Mouse (Mus musculus) heart, postnatal 4 days (tissue): ENCODE measurements at regions not wholly inside any gene's neighbourhood (a gene's known extent, or its start where the extent isn't known, plus 50 kb on each side); places are given as distances from the start of the nearest gene placed in this dataset.

Source experiments
- DNase-seq: peaks from one replicate; pipeline ENCODE4 v3.0.0; 2021

DNA sequence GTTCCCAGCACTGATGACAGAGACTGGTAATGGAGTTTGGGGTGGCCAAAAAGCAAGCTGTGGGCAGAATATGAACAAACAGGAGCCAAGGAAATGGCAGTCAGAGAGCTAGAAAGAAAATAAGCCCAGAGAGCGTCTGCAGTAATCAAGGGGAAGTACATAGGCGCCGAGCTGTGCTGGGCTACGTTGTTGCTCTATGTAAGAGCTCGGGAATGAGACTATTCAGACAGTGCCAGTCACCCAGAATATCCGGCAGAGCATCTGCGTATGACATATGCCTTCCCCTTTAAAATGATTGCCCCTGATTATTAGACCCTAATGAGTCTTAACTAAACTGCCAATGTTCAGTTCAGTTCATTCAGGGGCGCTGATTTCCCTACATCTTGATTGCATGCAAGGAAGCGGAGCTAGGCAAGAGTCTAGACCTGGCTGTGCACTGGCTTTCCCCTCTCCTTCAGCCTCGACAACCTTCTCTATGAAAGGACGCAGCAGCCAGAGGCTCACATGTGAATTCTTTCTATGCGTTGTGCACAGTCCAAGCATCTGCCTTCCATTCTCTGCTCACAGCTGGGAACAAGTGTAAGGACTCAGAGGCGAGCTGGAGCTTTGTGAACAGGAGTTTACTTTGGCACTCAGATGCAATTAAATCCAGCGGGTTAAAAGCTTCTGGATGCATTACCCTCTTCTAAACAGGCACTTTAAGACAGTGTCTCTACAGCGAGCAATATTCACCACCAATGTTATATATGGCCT, 125.7 kb upstream of the Gdf10 start:
- DNase-seq, result no peak

- no peak for DNase-seq
Observed at GRCm38 (mm10) chr14:33804321-33804720, 119.1 kb upstream of the Gdf10 start.

DNA sequence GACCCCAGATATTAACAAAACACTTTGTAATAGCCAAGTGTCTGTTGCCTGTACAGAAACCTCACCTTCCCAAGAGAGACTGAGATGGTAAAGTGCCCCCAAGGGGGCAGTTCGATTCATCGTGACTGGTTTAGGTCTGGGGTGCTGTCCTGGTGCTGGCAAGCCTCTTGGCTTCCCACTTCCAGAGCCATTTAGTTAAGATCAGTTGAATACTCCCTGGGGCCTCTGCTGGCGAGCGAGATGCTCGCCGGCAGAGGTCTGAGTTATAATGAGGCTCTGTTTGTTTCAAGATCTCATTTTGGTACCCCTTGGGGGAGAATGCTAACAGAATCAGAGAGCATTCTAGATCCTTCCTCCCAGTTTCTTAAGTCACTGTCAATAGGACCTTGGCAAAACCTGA, 118.7 kb upstream of the Gdf10 start:
- DNase-seq, result no peak

- DNase-seq, result no peak
Observed at GRCm38 (mm10) chr14:33807196-33807595, 116.2 kb upstream of the Gdf10 start.

DNA sequence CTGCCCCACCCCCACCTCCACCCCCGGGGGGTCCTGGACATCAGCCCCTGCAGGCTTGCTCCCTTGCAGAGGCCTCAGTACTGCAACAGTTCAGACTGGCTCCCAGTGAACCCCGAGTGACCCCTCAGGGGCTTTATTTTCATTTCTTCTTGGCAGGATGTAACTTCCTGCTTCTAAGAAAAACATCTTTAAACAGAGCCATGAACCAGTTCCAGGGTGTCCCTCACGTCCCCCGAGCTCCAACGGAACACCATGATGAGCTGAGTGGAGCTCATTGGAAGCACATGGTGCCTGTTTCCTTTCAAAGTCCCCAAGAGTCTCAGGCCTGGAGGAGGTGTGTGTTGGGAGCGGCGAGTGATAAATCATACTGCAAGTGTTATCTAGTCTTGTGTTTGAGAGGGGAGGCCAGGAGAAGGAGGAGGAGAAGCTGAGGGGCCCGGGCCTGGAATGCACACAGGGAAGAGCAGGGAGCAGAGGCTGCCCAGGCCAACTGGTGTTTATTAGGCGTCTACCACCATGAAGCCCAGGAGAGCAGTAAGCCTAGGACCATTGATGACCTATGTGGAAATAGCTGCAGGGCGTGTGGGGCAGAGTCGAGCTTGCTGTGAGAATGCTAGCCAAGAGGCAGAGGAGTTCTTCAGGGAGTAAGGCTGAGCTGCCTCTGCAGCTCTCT, 114.7 kb upstream of the Gdf10 start:
- DNase-seq, result peak; percentile 33

DNA sequence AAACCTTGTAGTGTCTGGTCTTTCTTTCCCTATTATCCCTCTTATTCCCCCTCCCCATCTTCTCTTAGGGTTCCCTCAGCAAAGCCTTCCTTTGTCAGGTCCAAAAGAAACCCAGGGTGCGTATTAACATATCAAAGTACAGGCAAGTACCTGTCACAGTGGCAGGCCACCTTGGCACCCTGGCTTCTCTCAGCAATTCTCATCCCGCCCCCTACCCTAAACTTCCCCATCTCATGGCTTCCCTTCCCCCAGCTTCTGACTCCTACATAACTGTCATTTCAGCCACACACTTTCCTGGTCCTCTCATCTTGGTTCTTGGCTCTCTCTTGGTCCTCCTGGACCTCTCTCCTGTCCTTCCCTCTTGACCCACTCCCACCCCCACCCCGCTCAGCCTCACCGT, 112.8 kb upstream of the Gdf10 start:
- no peak for DNase-seq

- no peak for DNase-seq
Observed at GRCm38 (mm10) chr14:33811241-33811640, 112.1 kb upstream of the Gdf10 start.

GRCm38 (mm10) chr14:33812266-33812665, 111.1 kb upstream of the Gdf10 start:
- no peak for DNase-seq

GRCm38 (mm10) chr14:33812772-33813171, 110.6 kb upstream of the Gdf10 start:
- DNase-seq, result no peak

- DNase-seq, result no peak
Observed at GRCm38 (mm10) chr14:33813274-33813673, 110.1 kb upstream of the Gdf10 start.

DNA sequence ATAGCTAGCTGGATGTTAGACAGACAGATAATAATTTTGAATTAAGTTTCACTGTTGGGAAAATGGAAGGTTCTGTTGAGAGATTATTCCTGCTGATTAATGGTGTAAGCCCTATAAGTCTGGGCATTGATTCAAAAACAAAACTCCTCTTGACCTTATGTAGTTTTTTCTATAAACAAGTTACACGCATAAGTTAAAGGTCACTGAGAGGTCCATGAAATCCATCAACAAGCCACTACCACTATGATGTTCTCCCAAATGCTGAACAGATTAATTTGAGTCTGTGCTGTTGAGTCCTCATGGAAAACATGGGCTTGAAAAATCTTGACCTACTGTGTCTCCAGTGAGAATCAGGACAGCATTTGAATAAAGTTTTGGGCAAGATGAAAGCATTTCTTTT, 109.3 kb upstream of the Gdf10 start:
- DNase-seq, result no peak

- no peak for DNase-seq
Observed at GRCm38 (mm10) chr14:33814599-33814998, 108.8 kb upstream of the Gdf10 start.

DNA sequence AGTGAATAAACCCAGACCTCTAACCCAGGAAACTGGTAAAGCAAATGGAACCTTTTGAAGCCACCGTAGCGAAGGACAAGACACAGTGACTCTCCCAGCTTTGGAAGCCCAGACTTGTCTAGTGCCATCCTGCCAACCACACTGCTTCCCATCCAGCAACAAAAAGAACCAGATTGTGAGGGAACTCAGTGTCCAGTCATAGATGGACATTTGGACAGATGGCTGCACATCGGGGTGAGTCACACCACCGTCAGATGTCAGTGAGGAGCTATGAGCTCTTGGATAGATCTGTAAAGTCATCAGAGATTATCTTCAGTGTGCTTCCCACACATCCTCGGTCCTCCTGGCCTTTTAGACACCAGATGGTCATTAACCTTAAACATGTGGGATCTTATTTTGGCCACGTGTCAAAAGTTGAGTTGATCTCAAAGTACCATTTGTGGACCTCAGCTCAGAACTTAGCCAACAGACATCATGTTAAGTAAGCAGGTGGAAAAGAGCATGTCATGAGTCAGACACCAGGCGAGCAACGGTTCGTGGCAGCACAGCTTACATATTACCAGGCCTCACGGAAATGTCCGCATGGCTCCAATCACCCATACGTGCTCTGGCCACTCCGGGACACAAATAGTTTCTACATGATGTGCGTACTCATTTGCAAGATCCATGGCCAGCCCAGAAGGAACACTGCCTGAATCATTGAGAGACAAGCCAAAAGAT, 102.7 kb upstream of the Gdf10 start:
- DNase-seq, result no peak

DNA sequence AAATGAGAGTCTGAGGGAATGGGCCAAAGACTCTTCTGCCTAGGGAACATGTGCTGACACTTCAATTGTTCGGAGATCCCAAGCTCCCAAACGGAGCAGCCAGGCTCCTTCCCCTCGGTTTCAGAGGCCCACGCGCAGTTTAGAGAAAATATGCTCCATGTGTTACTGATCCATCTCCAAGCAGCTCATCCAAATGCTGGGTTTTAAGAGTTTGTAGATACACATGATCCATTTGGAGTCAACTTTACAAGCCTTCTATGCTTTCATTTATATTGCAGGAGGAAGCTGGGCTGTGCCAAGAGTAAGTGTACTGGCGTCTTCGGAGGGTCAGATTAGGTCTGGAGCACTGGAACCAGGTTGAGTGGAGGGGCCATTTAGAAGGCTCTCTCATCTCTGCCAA, 102.0 kb upstream of the Gdf10 start:
- DNase-seq, result no peak

- no peak for DNase-seq
Observed at GRCm38 (mm10) chr14:33824421-33824874, 98.9 kb upstream of the Gdf10 start.

- DNase-seq, result no peak
Observed at GRCm38 (mm10) chr14:33826003-33826644, 97.3 kb upstream of the Gdf10 start.

- DNase-seq, result no peak
Observed at GRCm38 (mm10) chr14:33832650-33833319, 90.6 kb upstream of the Gdf10 start.

- no peak for DNase-seq
Observed at GRCm38 (mm10) chr14:33836341-33836740, 87.0 kb upstream of the Gdf10 start.

DNA sequence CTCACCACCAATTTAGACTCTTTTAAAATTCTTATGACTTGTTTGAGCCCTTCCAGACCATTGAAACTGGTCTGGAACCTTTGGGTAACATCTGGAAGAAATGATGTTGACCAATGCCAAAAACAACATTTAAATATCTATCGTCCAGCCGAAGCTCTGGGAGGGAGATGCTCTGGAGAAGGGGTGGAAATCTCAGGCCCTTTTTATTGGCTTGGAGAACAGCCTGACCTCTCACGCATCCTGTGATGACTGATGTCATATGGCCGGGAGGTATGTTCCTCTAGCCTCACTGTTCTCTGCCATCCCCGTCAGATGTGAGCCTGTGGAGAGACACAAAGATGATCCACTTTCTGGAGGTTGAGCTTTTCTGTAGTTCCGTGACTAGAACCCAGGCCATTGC, 81.6 kb upstream of the Gdf10 start:
- DNase-seq, result peak; percentile 20

GRCm38 (mm10) chr14:33853499-33853898, 69.9 kb upstream of the Gdf10 start:
- no peak for DNase-seq

DNA sequence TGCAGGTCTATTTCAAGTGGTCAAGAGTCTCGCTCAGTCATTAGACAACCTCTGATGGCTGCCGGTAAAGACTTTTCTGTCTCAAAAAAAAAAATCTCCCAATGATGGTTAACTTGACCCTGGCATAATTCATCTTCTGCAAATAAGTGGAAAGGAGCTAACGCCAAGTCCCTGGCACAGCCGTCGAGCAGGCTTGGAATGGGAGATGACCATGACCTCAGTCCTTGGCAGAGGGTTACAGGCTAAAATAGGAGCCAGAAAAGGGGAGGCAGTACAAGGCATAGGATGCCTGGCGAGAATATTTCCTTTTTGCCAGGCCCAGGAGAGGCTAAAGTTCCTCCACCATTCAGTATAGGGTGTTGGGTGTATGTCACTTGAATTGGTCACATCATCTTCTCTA, 69.2 kb upstream of the Gdf10 start:
- peak; percentile 20 for DNase-seq

DNA sequence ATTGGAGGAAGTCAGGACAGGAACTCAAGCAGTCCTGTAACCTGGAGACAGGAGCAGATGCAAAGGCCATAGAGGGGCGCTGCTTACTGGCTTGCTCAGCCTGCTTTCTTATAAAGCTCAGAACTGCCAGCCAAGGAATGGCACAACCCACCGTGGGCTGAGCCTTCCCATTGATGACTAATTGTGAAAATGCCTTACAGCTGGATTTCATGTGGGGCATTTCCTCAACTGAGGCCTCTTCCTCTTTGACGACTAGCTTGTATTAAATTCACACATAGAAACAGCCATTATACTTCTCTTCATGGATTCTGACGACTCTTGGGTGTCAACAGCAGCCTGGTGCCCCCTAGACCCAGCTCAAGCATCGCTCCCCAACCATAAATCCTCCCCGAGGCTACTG, 66.4 kb upstream of the Gdf10 start:
- no peak for DNase-seq
